Mouse (Mus musculus) embryonic facial prominence, embryonic 10.5 days (tissue): ENCODE measurements around the gene Mcm2. TPM values are rescaled to one million over a fixed set of nuclear protein-coding genes. Genes with fewer than 3 reads are reported as not detected.

ENCODE experiments used
- DNase-seq: peaks from one replicate; pipeline ENCODE4 v3.0.0-alpha.2; 2017; ENCODE audit warnings: low spot score
- H3K27ac ChIP-seq: fragments of 300-500 bp; sonication (generic); replicated peaks from 2 replicates; pipeline ENCODE4 v1.5.1; 2016; ENCODE audit warnings: mild to moderate bottlenecking
- H3K27me3 ChIP-seq: fragments of 300-500 bp; sonication (generic); replicated peaks from 2 replicates; pipeline ENCODE4 v1.6.1; 2016; ENCODE audit warnings: low read depth, mild to moderate bottlenecking; ENCODE audit not compliant: poor library complexity, severe bottlenecking
- H3K36me3 ChIP-seq: fragments of 300-500 bp; sonication (generic); replicated peaks from 2 replicates; pipeline ENCODE4 v1.6.1; 2016; ENCODE audit warnings: mild to moderate bottlenecking, moderate library complexity
- H3K4me1 ChIP-seq: fragments of 300-500 bp; sonication (generic); 2 replicates; pipeline ENCODE4 v1.6.1; 2016
- H3K4me3 ChIP-seq: fragments of 300-500 bp; sonication (generic); 2 replicates; pipeline ENCODE4 v1.5.1; 2016; ENCODE audit warnings: mild to moderate bottlenecking, moderate library complexity
- H3K9me3 ChIP-seq: fragments of 300-500 bp; sonication (generic); 2 replicates; pipeline ENCODE4 v1.6.1; 2016; ENCODE audit warnings: mild to moderate bottlenecking
- WGBS: fragments of 180-500 bp; shearing (Covaris S2); methylation state at CpG from one replicate; pipeline ENCODE4 v1.1.7; 2016; 5-methylcytosine and 5-hydroxymethylcytosine counted together
- polyA plus RNA-seq: library from polyadenylated mRNA; unstranded; fragments of >200 nt; fragmentation: Nextera tagmentation; extraction: Ambion mirVana; gene quantifications from 2 replicates; pipeline ENCODE4 v1.2.1, GENCODE M21; 2016

The Mcm2 gene
- polyA plus RNA-seq, 1 experiment from 2014 or later, result 262 TPM

DNA sequence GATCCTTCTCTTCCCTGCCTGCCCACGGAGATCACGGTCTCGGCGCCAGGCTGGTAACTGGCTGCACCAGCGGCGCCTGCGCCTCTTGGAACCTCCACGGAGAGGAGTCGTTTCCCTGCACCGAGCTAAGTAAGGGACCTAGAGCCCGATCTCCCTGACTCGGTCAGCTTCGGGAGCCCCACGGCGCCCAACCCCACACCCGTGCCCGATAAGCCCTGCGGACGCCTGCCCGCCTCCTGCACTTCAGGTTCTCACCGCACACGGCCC, 57.1 kb downstream of the Mcm2 start:
- Histone ChIP-seq H3K4me1 (peaks cover 29% of the 10 kb centered on the region), H3K36me3 (peaks cover 45% of the 10 kb centered on the region), H3K27me3 (no peaks in the 10 kb centered on the region), H3K27ac (peak overlapping the region; percentile 90), H3K4me3 (peak overlapping the region; percentile 88), H3K9me3 (no peaks in the 10 kb centered on the region)
- DNase-seq, result no peak
- under 1% methylated on average over 22 of the region's 22 CpGs for WGBS

DNA sequence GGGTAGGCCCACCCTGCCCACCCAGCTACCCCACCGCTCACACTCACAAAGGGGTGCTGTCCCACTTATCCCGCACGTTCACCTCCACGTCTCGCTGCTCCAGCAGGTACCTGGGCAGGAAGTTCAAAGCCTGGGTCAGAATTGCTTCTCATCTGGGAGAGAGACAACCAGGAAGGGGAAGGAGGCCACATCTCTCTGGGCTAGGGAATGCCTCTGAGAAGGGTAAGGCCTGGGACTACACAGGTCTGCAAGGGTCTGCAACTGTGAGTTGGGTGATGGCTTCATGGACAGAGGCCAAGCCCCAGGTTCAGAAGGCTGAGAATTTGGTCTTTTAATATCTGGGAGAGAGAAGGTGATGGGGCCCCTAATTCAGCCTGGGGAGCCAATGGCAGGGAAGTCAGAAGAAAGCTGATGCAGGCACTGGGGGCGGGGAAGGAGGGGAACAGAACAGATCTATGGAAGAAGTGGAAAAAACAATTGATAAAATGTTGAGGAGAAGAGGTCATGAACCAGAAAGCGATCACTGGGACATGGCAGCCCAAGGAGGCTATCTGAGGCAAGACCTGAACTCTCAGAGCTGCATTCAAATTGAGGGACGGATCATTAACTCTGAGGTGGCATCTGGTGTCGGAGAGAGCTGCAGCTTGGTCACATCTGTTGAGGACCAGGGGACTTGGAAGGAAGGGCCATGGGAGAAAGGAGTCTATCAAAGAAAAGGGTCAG, 57.6 kb downstream of the Mcm2 start:
- no peak for DNase-seq
- peak overlapping the region; percentile 88 for H3K4me3 ChIP-seq
- peaks cover 29% of the 10 kb centered on the region for H3K4me1 ChIP-seq
- no peaks in the 10 kb centered on the region for H3K27me3 ChIP-seq
- WGBS, result 60% methylated on average over 9 of the region's 9 CpGs
- peaks cover 47% of the 10 kb centered on the region for H3K36me3 ChIP-seq
- H3K9me3 ChIP-seq, result no peaks in the 10 kb centered on the region
- H3K27ac ChIP-seq, result peak overlapping the region; percentile 90

DNA sequence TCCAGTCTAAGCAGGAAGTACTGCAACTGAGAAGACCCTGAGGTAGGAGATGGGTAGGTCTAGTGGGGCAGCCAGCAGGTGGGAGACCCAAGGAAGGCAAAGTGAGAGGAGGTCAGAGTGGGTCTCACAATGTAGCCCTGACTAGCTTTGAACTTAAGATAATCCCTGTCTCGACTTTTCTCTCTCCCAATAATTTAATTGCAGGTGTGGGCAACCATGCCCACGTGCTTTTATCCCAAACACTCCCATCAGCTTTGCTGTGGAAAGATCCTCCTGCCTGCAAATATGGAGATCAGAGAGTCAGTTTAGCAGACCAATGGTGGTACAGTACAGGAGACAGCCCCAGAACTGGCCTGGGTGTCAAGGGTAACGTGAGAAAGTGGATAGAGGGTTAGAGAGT, 58.4 kb downstream of the Mcm2 start:
- H3K27ac ChIP-seq, result no peak overlapping the region
- H3K4me1 ChIP-seq, result peaks cover 30% of the 10 kb centered on the region
- no peaks in the 10 kb centered on the region for H3K27me3 ChIP-seq
- whole genome bisulfite sequencing, result 76% methylated on average over 3 of the region's 3 CpGs
- peaks cover 49% of the 10 kb centered on the region for H3K36me3 ChIP-seq
- H3K4me3 ChIP-seq, result peak overlapping the region; percentile 88
- no peaks in the 10 kb centered on the region for H3K9me3 ChIP-seq
- no peak for DNase-seq

DNA sequence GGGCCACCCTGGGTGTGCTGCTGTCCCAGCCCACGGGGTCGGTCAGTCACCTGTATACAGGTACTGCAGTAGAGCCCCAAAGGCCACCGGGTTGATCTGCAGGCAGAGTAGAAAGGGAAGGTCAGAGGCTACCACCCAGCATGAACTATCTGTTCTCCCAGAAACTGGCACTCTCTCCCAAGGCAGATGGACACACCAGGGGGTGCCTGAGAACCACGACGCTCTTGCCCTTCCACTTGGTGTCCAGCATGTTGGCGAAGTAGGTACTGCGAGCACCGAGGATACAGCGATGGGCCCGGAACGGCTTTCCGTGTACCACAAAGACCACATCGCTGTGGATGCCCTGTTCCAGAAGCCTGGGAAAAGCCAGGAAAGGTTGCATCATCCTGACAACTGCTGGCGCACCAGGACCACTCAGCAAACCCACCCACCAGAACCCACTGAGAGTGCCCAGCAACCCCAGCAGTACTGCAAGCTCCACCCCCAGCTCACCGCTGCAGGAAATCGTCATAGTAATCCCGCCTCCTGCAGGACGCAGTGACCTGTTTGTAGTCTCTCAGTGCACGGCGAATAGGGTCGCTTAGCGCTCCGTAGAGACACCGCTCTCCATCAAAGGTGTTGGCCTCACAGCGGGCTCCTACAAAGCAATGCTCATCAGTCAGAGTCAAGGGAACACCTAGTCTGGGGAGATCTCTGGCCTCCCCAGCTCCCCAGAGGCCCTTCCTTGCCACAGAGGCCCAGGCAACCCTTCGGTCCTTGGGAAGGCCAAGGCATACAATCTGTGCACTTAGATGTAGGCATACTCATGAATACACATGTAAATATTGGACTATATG, 59.2 kb downstream of the Mcm2 start:
- WGBS, result 84% methylated on average over 26 of the region's 26 CpGs
- H3K36me3 ChIP-seq, result peaks cover 46% of the 10 kb centered on the region

DNA sequence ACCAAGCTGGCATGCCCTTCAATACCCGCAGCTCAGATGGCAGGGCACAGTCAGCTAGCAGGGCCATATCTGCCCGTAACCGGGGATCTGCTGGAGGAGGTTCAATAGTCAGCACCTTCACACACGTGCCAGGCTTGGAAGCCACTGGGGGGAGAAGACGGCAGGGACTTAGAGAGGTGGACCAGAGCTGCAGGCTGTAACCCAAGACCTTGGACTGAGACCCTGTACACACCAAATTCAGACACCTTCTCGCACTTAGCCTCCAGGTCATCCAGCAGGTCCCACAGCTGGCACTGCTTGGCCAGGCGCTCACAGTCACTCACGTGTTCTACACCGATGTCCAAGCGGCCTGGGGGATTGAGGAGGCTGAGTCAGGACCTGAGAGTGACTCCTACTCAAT, 60.0 kb downstream of the Mcm2 start:
- H3K9me3 ChIP-seq, result no peaks in the 10 kb centered on the region
- peaks cover 38% of the 10 kb centered on the region for H3K4me1 ChIP-seq
- no peak overlapping the region for H3K27ac ChIP-seq
- peaks cover 46% of the 10 kb centered on the region for H3K36me3 ChIP-seq
- WGBS, result 90% methylated on average over 10 of the region's 10 CpGs
- no peak for DNase-seq
- no peaks in the 10 kb centered on the region for H3K27me3 ChIP-seq
- no peak overlapping the region for H3K4me3 ChIP-seq

More for the DNA sequence above, 59.2 kb downstream of the Mcm2 start:
- Histone ChIP-seq H3K4me1 (peaks cover 36% of the 10 kb centered on the region), H3K27ac (no peak overlapping the region), H3K27me3 (no peaks in the 10 kb centered on the region), H3K4me3 (no peak overlapping the region), H3K9me3 (no peaks in the 10 kb centered on the region)
- no peak for DNase-seq

DNA sequence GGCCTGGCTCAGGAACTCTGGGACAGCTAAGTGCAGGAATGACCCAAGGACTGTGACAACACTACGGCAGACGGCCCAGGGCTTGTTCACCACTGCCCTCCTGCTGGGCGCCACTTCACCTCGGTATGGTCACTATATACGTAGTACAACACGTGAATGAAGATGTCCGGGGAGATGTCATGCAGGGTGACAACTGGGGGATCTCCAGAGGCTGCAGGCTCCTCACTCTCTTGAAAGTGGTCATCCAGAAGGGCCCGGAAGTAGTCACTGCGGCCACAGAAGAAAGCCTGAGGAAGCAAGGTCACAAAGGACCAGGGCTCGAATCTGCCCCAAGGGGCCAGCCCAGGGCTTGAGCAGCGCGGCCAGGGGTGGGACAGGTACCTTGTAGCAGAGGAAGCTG, 60.6 kb downstream of the Mcm2 start:
- WGBS, result 93% methylated on average over 12 of the region's 12 CpGs
- H3K27ac ChIP-seq, result no peak overlapping the region
- no peak for DNase-seq
- H3K4me3 ChIP-seq, result no peak overlapping the region
- H3K27me3 ChIP-seq, result no peaks in the 10 kb centered on the region
- no peaks in the 10 kb centered on the region for H3K9me3 ChIP-seq
- H3K4me1 ChIP-seq, result peaks cover 35% of the 10 kb centered on the region
- H3K36me3 ChIP-seq, result peaks cover 46% of the 10 kb centered on the region

DNA sequence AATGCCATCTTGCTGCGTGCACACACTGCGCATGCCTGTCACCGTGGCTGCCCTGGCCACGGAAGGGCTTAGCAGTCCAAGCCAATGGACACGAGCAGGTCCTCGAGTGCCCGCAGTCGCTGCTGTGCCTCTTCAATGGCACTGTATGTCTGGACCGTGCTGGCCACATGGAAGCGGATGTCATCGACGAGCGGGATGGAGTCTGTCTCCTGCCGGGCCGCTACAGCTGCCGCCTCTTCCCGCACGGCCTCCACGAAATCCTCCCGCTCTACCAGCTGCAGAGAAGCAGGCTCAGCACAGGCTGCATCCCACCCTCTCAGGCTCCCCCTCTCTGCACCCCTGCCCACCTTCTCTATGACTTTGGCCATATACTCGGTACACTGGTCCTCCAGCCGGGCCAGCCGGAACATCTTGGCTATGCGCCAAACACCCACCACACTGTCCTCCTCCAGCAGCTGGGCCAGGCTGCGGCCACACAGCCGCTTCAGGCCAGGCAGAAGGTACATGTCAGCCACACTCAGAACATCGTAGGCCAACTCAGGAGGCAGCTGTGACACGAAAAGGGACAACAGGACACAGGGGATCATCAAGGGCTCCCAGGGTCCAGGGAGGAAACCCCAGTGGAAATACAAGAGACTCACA, 62.3 kb downstream of the Mcm2 start:
- H3K4me3 ChIP-seq, result no peak overlapping the region

DNA sequence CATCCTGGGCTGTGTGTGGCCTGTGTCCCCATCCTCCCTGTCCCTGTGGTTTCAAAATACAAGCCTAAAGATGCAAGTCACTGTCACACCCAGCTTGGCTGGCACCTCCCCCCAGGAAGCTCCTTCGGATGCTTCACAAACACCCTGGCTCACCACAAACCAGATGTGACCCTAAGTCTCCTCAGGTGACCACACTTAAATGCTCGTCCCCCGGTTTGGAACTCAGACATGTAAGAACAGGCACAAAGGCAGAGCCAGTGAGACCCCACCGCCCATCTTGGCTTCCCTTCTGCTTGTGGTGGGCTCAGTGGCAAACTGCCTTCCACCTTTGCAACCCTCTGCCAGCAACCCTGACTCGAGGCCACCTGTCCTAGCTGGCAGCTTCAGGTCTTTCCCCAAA, 63.5 kb downstream of the Mcm2 start:
- 73% methylated on average over 5 of the region's 5 CpGs for WGBS
- Histone ChIP-seq H3K27me3 (peaks cover 9% of the 10 kb centered on the region; the same call in 1 of the 2 replicates), H3K4me1 (peaks cover 20% of the 10 kb centered on the region), H3K4me3 (no peak overlapping the region), H3K9me3 (no peaks in the 10 kb centered on the region), H3K27ac (no peak overlapping the region), H3K36me3 (peaks cover 46% of the 10 kb centered on the region)
- no peak for DNase-seq

More for the DNA sequence above, 62.3 kb downstream of the Mcm2 start:
- no peak overlapping the region for H3K27ac ChIP-seq
- H3K36me3 ChIP-seq, result peaks cover 46% of the 10 kb centered on the region
- 93% methylated on average over 28 of the region's 28 CpGs for WGBS
- H3K4me1 ChIP-seq, result peaks cover 29% of the 10 kb centered on the region
- H3K9me3 ChIP-seq, result no peaks in the 10 kb centered on the region
- DNase-seq, result no peak
- H3K27me3 ChIP-seq, result no peaks in the 10 kb centered on the region

Other genes starting within 250 kb of the Mcm2 start
- 6.2 and 6.6 TPM in 2 replicates for gene Mgll, start 174.4 kb downstream of the Mcm2 start, polyA plus RNA-seq
- 25.2 and 26.4 TPM in 2 replicates for gene Abtb1, start 56.8 kb downstream of the Mcm2 start, polyA plus RNA-seq
- gene Podxl2, start 23.7 kb downstream of the Mcm2 start, polyA plus RNA-seq, result 52.1 and 56.3 TPM in 2 replicates
- gene Tpra1, start 3.5 kb upstream of the Mcm2 start, polyA plus RNA-seq, result 54.4 and 56.7 TPM in 2 replicates